Mouse (Mus musculus) hindbrain, embryonic 11.5 days (tissue): ENCODE measurements around the gene Med16. TPM values are rescaled to one million over a fixed set of nuclear protein-coding genes. Genes with fewer than 3 reads are reported as not detected.
A peak's percentile ranks its signal among the peaks of the same experiment; 100 is the strongest.

ENCODE experiments used
- ATAC-seq: fragments of 200-750 bp; cut with Nextera tagmentation; 2 replicates; pipeline ENCODE4 v1.8.0; 2017; ENCODE audit warnings: mild to moderate bottlenecking, moderate TSS enrichment, moderate library complexity; ENCODE audit not compliant: low FRiP score
- DNase-seq: peaks from one replicate; pipeline ENCODE4 v3.0.0-alpha.2; 2015; ENCODE audit warnings: low spot score
- H3K27ac ChIP-seq: fragments of 300-500 bp; sonication (generic); 2 replicates; pipeline ENCODE4 v1.5.1; 2014; ENCODE audit warnings: mild to moderate bottlenecking, low read depth, low read length
- H3K27me3 ChIP-seq: fragments of 300-500 bp; sonication (generic); 2 replicates; pipeline ENCODE4 v1.6.1; 2014; ENCODE audit warnings: mild to moderate bottlenecking, low read length, moderate library complexity, mixed read lengths; ENCODE audit not compliant: control insufficient read depth, insufficient read depth
- H3K36me3 ChIP-seq: fragments of 300-500 bp; sonication (generic); 2 replicates; pipeline ENCODE4 v1.6.1; 2014; ENCODE audit warnings: mild to moderate bottlenecking, low read length, moderate library complexity, mixed read lengths; ENCODE audit not compliant: control insufficient read depth, insufficient read depth
- H3K4me1 ChIP-seq: fragments of 300-500 bp; sonication (generic); replicated peaks from 2 replicates; pipeline ENCODE4 v1.6.1; 2014; ENCODE audit warnings: low read length, mixed read lengths; ENCODE audit not compliant: control insufficient read depth, insufficient read depth
- H3K4me2 ChIP-seq: fragments of 300-500 bp; sonication (generic); replicated peaks from 2 replicates; pipeline ENCODE4 v1.6.1; 2014; ENCODE audit warnings: mild to moderate bottlenecking, low read depth, low read length
- H3K4me3 ChIP-seq: fragments of 300-500 bp; sonication (generic); 2 replicates; pipeline ENCODE4 v1.5.1; 2014; ENCODE audit warnings: low read depth, low read length
- H3K9ac ChIP-seq: fragments of 300-500 bp; sonication (generic); 2 replicates; pipeline ENCODE4 v1.6.1; 2014; ENCODE audit warnings: low read depth, low read length
- H3K9me3 ChIP-seq: fragments of 300-500 bp; sonication (generic); 2 replicates; pipeline ENCODE4 v1.6.1; 2016; ENCODE audit warnings: low read length; ENCODE audit not compliant: control insufficient read depth
- WGBS: fragments of 180-500 bp; shearing (Covaris S2); extraction: QIAGEN DNeasy Blood & Tissue Kit; methylation state at CpG from one replicate; pipeline ENCODE4 v1.1.7; 2014; 5-methylcytosine and 5-hydroxymethylcytosine counted together
- polyA plus RNA-seq: library from polyadenylated mRNA; unstranded; fragments of >200 nt; fragmentation: Nextera tagmentation; extraction: Ambion mirVana; gene quantifications from 2 replicates; pipeline ENCODE4 v1.2.1, GENCODE M21; 2014

Gene Med16
- polyA plus RNA-seq, 1 experiment from 2014 or later, result 33.7 TPM

- H3K27me3 ChIP-seq, result no peaks in the 10 kb centered on the region
- WGBS, result 14% methylated on average over 7 of the region's 7 CpGs
- H3K36me3 ChIP-seq, result 0 out of 2 replicates have a peak, but pooled peaks cover 3% of the 10 kb centered on the region
- ATAC-seq, result peak; percentile 28; the same call in 1 of the 2 replicates
- no peaks in the 10 kb centered on the region for H3K9me3 ChIP-seq
- H3K4me1 ChIP-seq, result peaks cover 16% of the 10 kb centered on the region
- no peak for DNase-seq
- no peak overlapping the region; the same call in 1 of the 2 replicates for H3K4me2 ChIP-seq
- peak overlapping the region; percentile 58 for H3K27ac ChIP-seq
- no peak overlapping the region for H3K4me3 ChIP-seq
- 0 out of 2 replicates have a peak overlapping the region, but pooled peaks have one; percentile 11 for H3K9ac ChIP-seq
These were observed 38.1 kb upstream of the Med16 start for GRCm38 (mm10) chr10:79946752-79947322.

DNA sequence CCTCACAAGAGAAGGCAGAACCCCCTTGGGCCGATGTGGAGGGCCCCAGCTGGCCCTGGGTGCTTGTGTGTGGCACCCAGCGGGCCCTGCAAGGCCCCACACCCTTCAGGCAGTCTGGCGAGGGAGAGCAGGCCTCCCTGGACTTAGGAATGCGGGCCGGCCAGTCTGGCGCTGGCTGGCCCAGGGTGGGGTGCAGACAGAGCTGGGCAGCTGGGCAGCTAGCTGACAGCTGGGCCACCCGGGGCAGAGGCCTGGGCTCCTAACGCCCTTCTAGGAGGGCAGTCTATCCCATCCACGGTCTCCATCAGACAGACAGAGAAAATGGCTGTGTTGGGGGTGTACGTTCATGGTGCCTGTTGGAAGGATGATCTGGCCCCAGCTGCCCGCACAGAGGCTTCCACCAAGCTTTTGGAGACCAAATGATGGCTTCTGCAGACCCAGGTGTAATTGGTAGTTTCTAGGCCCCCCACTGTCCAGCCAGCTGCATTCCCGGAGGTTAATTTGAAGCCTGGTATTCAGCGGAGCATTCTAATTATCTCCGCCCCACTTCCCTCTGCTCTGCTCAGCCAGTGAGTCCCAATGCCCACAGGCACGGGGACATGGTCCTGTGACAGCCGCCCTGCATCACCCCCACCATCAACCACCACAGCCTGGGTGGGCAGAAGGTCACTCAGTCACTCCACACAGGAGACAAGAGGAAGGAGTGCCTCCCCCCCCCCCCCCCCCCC is 36.9 kb upstream of the Med16 start:
- Histone ChIP-seq H3K4me1 (peaks cover 16% of the 10 kb centered on the region), H3K4me3 (no peak overlapping the region), H3K9ac (peak overlapping the region; percentile 45; the same call in 1 of the 2 replicates), H3K4me2 (peak overlapping the region; percentile 11; the same call in 1 of the 2 replicates), H3K36me3 (no peaks in the 10 kb centered on the region), H3K9me3 (no peaks in the 10 kb centered on the region), H3K27ac (peak overlapping the region; percentile 70), H3K27me3 (no peaks in the 10 kb centered on the region)
- 19% methylated on average over 16 of the region's 16 CpGs for WGBS
- peak; percentile 72 for ATAC-seq
- DNase-seq, result peak; percentile 71

DNA sequence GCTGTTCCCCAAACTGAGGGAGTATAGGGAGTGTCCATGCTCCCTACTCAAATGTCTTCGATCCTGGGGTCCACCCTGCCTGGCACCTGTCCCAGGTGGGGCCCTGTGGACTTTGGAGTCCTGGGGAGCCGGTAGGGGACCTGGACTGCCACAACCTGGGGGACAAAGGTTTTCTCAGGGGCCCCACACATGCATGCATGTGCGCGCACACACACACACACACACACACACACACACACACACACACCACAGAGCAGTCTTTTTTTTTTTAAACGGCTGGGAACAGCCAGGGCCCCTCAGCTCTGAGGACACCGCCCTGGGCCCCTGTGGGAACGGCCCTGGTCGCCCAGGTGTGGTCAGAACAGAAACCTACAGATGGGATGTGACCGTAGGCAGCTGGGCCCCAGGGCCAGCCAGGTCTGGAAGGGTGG is 34.8 kb upstream of the Med16 start:
- Histone ChIP-seq H3K27me3 (no peaks in the 10 kb centered on the region), H3K4me3 (no peak overlapping the region), H3K27ac (no peak overlapping the region), H3K4me2 (no peak overlapping the region), H3K4me1 (peaks cover 16% of the 10 kb centered on the region), H3K9ac (no peak overlapping the region), H3K36me3 (no peaks in the 10 kb centered on the region), H3K9me3 (no peaks in the 10 kb centered on the region)
- DNase-seq (no peak), ATAC-seq (no peak)
- WGBS, result 81% methylated on average over 9 of the region's 9 CpGs

GRCm38 (mm10) chr10:79942988-79943387 is 34.3 kb upstream of the Med16 start:
- no peak overlapping the region for H3K27ac ChIP-seq

DNA sequence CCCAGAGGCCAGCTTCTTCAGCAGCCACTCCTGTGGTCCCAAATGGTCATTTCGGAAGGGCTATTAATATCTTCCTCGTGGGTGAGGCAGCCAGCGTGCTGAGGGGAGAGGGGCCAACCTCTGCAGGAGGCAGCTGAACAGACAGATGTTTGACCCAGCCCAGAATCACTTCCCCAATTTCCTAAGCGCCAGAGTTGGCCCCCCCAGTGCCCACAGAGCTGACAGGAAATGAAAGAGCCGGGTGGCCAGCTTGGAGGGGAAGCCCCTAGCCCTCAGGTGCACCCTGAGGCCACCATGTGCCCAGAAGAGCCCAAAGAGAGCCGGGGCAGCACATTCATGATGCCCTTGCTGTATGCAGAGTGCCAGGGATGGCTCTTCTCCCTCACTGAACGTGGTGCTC is 32.0 kb upstream of the Med16 start:
- Histone ChIP-seq H3K9ac (no peak overlapping the region), H3K36me3 (no peaks in the 10 kb centered on the region), H3K4me1 (peaks cover 4% of the 10 kb centered on the region)

More at GRCm38 (mm10) chr10:79942988-79943387, 34.3 kb upstream of the Med16 start:
- Histone ChIP-seq H3K9me3 (no peaks in the 10 kb centered on the region), H3K4me2 (no peak overlapping the region), H3K4me1 (peaks cover 16% of the 10 kb centered on the region), H3K9ac (no peak overlapping the region), H3K4me3 (no peak overlapping the region), H3K36me3 (no peaks in the 10 kb centered on the region), H3K27me3 (no peaks in the 10 kb centered on the region)
- 76% methylated on average over 1 of the region's 1 CpGs for WGBS
- DNase-seq, result no peak
- ATAC-seq, result no peak

DNA sequence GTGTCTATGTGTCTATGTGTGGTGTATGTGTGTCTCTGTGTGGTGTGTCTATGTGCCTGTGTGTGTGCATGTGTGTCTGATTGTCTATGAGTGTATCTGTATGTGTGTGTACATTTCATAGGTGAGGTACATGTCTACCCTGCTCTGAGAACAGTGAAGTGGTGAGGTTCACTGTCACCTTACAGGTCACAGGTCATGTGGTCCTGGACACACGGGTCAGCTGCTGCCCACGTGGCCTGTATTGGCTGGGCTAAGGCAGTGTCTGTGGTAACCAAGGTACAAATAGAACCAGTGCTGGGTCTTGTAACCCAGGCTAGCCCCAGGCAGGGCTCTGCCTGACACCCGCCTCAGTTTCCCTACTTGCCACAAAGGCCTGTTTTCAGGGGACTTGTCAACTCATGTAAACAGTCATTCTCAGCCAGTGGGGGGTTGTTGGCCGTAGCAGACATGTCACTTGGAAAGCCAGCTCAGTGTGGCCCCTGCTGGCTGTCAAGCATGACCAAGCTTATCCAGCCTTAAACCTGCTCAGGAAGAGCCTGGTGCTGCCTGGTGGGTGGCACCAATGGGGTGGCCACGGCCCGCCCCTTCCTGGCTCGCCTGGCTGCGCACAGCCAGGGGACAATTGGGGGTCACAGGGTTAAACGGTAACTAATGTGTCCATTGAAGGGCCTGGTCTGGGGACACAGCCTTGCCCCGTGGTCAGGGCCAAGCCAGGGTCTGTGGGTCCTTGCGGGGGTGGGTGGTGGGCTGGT is 29.2 kb upstream of the Med16 start:
- WGBS, result 31% methylated on average over 11 of the region's 11 CpGs
- H3K4me2 ChIP-seq, result no peak overlapping the region
- peaks cover 4% of the 10 kb centered on the region; the same call in 1 of the 2 replicates for H3K36me3 ChIP-seq
- H3K9ac ChIP-seq, result no peak overlapping the region
- no peak overlapping the region for H3K27ac ChIP-seq
- no peaks in the 10 kb centered on the region for H3K27me3 ChIP-seq
- H3K4me3 ChIP-seq, result no peak overlapping the region
- H3K4me1 ChIP-seq, result peaks cover 2% of the 10 kb centered on the region; the same call in 1 of the 2 replicates
- DNase-seq, result no peak
- no peaks in the 10 kb centered on the region for H3K9me3 ChIP-seq
- ATAC-seq, result no peak

More for the DNA sequence above, 32.0 kb upstream of the Med16 start:
- Histone ChIP-seq H3K27ac (no peak overlapping the region), H3K4me3 (no peak overlapping the region), H3K9me3 (no peaks in the 10 kb centered on the region), H3K27me3 (no peaks in the 10 kb centered on the region), H3K4me2 (no peak overlapping the region)
- WGBS, result 67% methylated on average over 7 of the region's 7 CpGs
- ATAC-seq, result no peak
- no peak for DNase-seq

DNA sequence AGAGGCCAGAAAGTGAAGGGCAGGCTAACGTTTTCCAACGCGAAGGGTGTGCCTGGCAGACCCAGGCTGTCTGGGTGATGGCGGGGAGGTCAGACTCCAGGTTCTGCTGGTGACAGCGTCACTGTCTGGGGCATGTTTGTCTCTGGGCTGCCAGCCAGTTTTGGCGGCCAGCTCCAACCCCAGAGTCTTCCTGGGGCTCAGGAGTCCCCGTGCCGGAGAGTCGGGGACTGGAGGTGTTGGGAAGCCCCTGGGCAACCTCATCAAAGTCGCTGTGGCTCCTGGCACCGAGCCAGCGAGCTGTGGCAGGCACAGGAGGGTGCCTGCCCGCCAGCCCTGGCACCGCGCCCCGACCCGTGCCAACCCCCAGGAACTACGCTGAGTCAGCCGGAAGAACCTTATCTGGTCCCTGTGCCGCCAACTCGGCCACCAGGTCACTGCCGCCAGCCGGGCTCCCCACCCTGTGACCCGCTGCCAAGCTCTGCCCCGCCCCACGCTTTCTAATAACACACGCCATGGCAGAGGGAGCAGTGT is 28.3 kb upstream of the Med16 start:
- H3K4me2 ChIP-seq, result no peak overlapping the region
- H3K4me3 ChIP-seq, result no peak overlapping the region
- no peaks in the 10 kb centered on the region for H3K27me3 ChIP-seq
- peaks cover 10% of the 10 kb centered on the region; the same call in 1 of the 2 replicates for H3K4me1 ChIP-seq
- DNase-seq, result no peak
- H3K36me3 ChIP-seq, result peaks cover 4% of the 10 kb centered on the region; the same call in 1 of the 2 replicates
- ATAC-seq, result no peak
- H3K9me3 ChIP-seq, result no peaks in the 10 kb centered on the region
- 73% methylated on average over 23 of the region's 27 CpGs for WGBS
- no peak overlapping the region for H3K9ac ChIP-seq
- H3K27ac ChIP-seq, result no peak overlapping the region

DNA sequence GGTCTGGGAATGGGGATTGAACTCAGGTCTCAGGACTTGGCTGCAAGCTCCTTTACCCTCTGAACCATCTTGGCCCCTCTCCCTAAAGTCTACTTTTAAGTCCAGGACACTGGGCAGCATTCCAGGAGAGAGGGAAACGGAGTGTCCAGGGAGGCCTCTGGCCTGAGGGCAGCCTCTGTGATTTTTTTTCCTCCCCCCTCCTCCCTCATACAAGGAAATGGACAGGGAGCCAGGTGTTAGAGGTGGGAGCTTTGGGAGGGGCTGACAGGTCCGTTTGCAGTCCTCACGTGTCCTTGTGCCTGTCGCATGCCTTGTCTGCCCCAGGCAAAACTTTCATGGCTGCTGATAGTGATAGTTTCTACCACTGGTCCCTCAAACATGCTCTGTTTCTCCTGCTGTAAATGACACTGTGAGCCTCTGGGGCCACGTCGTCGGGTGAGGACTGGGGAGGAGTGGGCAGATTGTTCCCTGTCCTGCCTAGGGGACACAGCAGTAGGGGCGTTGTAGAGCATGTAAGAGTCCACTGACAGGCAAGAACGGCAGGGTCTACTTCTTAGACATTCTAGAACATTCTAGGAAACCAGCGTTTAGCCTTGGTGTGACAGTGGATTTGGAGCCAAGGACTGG is 27.7 kb upstream of the Med16 start:
- H3K27ac ChIP-seq, result no peak overlapping the region
- DNase-seq (no peak), ATAC-seq (no peak)
- no peaks in the 10 kb centered on the region for H3K27me3 ChIP-seq
- H3K9ac ChIP-seq, result no peak overlapping the region
- H3K4me2 ChIP-seq, result no peak overlapping the region
- peaks cover 4% of the 10 kb centered on the region; the same call in 1 of the 2 replicates for H3K36me3 ChIP-seq
- no peak overlapping the region for H3K4me3 ChIP-seq
- 77% methylated on average over 10 of the region's 10 CpGs for WGBS
- peaks cover 11% of the 10 kb centered on the region; the same call in 1 of the 2 replicates for H3K4me1 ChIP-seq
- H3K9me3 ChIP-seq, result no peaks in the 10 kb centered on the region
